Mouse (Mus musculus): Measurements from ENCODE around the gene Pln.

- TF ChIP-seq CTCF (IDR thresholded peaks at IDR 0.05; ENCODE audit: insufficient read depth, low read depth, low read length) = no peak
- no peak for TF ChIP-seq POLR2A (IDR thresholded peaks at IDR 0.05; ENCODE audit: insufficient read depth, low read depth, low read length)
Observed at GRCm38 (mm10) chr10:53384896-53385295, 47.4 kb downstream of the Pln start.

Data from olfactory bulb, adult 2 months (tissue).